Mouse (Mus musculus): ENCODE results near the gene Upk2. TPM values are rescaled to one million over a fixed set of nuclear protein-coding genes. Genes with fewer than 3 reads are reported as not detected.

The Upk2 gene
- polyA plus RNA-seq, 1 experiment from 2014 or later: 0.61 TPM

DNA sequence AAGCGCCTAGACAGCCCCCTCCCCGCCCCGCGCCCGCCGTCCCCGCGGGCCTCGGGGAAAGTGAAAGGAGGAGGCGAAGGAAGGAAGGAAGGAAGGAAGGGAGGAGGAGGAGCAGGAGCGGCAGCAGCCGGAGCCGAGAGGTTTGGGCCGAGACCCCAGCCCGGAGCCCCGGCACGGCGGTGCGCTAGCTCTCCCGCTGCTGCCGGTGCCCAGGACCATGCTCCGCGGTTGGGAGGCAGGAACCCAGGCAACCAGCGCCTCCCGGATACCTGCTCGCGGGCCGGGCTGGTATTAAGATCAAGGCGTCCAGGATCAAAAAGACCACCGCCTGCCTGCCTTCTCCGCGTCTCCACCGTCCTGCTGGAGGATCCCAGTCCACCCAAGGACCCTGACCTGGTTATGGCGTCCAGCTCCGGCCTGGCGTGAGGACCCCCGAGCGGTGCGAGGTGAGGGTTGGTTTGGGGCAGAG, 28.3 kb upstream of the Upk2 start:
- H3K27ac ChIP-seq (ENCODE audit: low read length): peak overlapping the region; percentile 94
- H3K4me3 ChIP-seq (ENCODE audit: low read length): peak overlapping the region; percentile 93
- H3K9me3 ChIP-seq (ENCODE audit: control insufficient read depth, low read length): no peaks in the 10 kb centered on the region
- H3K36me3 ChIP-seq (ENCODE audit: control insufficient read depth, insufficient read depth, low read length): no peaks in the 10 kb centered on the region
- peaks cover 53% of the 10 kb centered on the region for H3K4me1 ChIP-seq (ENCODE audit: control insufficient read depth, insufficient read depth, low read length)
- H3K27me3 ChIP-seq (replicated peaks; ENCODE audit: control insufficient read depth, insufficient read depth, low read length): no peaks in the 10 kb centered on the region
- under 1% methylated on average over 39 of the region's 39 CpGs for WGBS
- no peak for ATAC-seq
- H3K9ac ChIP-seq (ENCODE audit: low read depth, low read length): peak overlapping the region; percentile 95
- peak overlapping the region; percentile 74 for H3K4me2 ChIP-seq (ENCODE audit: low read depth, low read length)

- peak; percentile 37 for ATAC-seq
- peak within 1 kb of the TSS; percentile 95 for H3K9ac ChIP-seq (ENCODE audit: low read depth, low read length)
- peak within 1 kb of the TSS; percentile 74 for H3K4me2 ChIP-seq (ENCODE audit: low read depth, low read length)
- peak within 1 kb of the TSS; percentile 94 for H3K27ac ChIP-seq (ENCODE audit: low read length)
- peak within 1 kb of the TSS; percentile 93 for H3K4me3 ChIP-seq (ENCODE audit: low read length)
- H3K4me1 ChIP-seq (ENCODE audit: control insufficient read depth, insufficient read depth, low read length): peaks cover 52% of the 10 kb centered on the region
- no peaks in the 10 kb centered on the region for H3K36me3 ChIP-seq (ENCODE audit: control insufficient read depth, insufficient read depth, low read length)
- 0% methylated on average over 30 of the region's 31 CpGs for WGBS
- no peaks in the 10 kb centered on the region for H3K27me3 ChIP-seq (replicated peaks; ENCODE audit: control insufficient read depth, insufficient read depth, low read length)
- H3K9me3 ChIP-seq (ENCODE audit: control insufficient read depth, low read length): no peaks in the 10 kb centered on the region
Observed at GRCm38 (mm10) chr9:44482552-44482951, 27.8 kb upstream of the Upk2 start, which contains the start of gene Bcl9l. Gene Bcl9l, plus strand, starts transcription at chr9:44482825.

DNA sequence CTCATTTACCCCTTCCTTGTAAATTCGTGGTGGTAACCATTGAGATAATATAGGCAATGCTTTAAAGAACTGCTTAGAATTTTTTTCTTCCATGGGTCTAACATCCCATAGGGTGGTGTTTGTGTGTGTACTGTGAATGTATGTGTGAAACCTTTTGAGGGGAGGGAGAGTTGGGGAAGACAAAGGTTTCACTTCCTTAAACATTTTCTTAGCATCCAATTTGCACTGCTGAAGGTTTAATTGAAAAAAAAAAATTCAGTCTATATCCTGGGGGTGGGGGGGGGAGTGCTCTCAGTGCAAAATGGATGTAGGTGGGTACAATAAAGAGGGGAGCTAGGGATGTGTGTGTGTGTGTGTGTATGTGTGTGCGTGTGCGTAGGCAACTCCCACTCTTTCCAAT, 27.3 kb upstream of the Upk2 start:
- H3K9me3 ChIP-seq (ENCODE audit: control insufficient read depth, low read length): no peaks in the 10 kb centered on the region
- no peaks in the 10 kb centered on the region for H3K36me3 ChIP-seq (ENCODE audit: control insufficient read depth, insufficient read depth, low read length)
- 9% methylated on average over 3 of the region's 3 CpGs for WGBS
- H3K4me2 ChIP-seq (ENCODE audit: low read depth, low read length): peak overlapping the region; percentile 74
- no peak for ATAC-seq
- H3K27me3 ChIP-seq (replicated peaks; ENCODE audit: control insufficient read depth, insufficient read depth, low read length): no peaks in the 10 kb centered on the region
- peak overlapping the region; percentile 94 for H3K27ac ChIP-seq (ENCODE audit: low read length)
- peak overlapping the region; percentile 95 for H3K9ac ChIP-seq (ENCODE audit: low read depth, low read length)
- peak overlapping the region; percentile 93 for H3K4me3 ChIP-seq (ENCODE audit: low read length)
- peaks cover 52% of the 10 kb centered on the region for H3K4me1 ChIP-seq (ENCODE audit: control insufficient read depth, insufficient read depth, low read length)

- ATAC-seq: peak; percentile 47
- H3K4me3 ChIP-seq (ENCODE audit: low read length): peak overlapping the region; percentile 77
- no peaks in the 10 kb centered on the region for H3K9me3 ChIP-seq (ENCODE audit: control insufficient read depth, low read length)
- peak overlapping the region; percentile 83 for H3K4me2 ChIP-seq (ENCODE audit: low read depth, low read length)
- H3K9ac ChIP-seq (ENCODE audit: low read depth, low read length): peak overlapping the region; percentile 94
- H3K4me1 ChIP-seq (ENCODE audit: control insufficient read depth, insufficient read depth, low read length): peaks cover 29% of the 10 kb centered on the region
- no peaks in the 10 kb centered on the region for H3K27me3 ChIP-seq (replicated peaks; ENCODE audit: control insufficient read depth, insufficient read depth, low read length)
- WGBS: under 1% methylated on average over 26 of the region's 26 CpGs
- no peaks in the 10 kb centered on the region for H3K36me3 ChIP-seq (ENCODE audit: control insufficient read depth, insufficient read depth, low read length)
- H3K27ac ChIP-seq (ENCODE audit: low read length): peak overlapping the region; percentile 98
Observed at GRCm38 (mm10) chr9:44479628-44480428, 25.1 kb upstream of the Upk2 start.

- Histone ChIP-seq H3K27me3 (replicated peaks; ENCODE audit: control insufficient read depth, insufficient read depth, low read length) (no peaks in the 10 kb centered on the region), H3K4me1 (ENCODE audit: control insufficient read depth, insufficient read depth, low read length) (peaks cover 22% of the 10 kb centered on the region), H3K4me3 (ENCODE audit: low read length) (peak overlapping the region; percentile 77), H3K4me2 (ENCODE audit: low read depth, low read length) (peak overlapping the region; percentile 83), H3K27ac (ENCODE audit: low read length) (peak overlapping the region; percentile 98), H3K36me3 (ENCODE audit: control insufficient read depth, insufficient read depth, low read length) (no peaks in the 10 kb centered on the region), H3K9me3 (ENCODE audit: control insufficient read depth, low read length) (no peaks in the 10 kb centered on the region), H3K9ac (ENCODE audit: low read depth, low read length) (peak overlapping the region; percentile 94)
- under 1% methylated on average over 29 of the region's 29 CpGs for WGBS
- peak; percentile 50 for ATAC-seq
Observed at GRCm38 (mm10) chr9:44478959-44479605, 24.3 kb upstream of the Upk2 start.

DNA sequence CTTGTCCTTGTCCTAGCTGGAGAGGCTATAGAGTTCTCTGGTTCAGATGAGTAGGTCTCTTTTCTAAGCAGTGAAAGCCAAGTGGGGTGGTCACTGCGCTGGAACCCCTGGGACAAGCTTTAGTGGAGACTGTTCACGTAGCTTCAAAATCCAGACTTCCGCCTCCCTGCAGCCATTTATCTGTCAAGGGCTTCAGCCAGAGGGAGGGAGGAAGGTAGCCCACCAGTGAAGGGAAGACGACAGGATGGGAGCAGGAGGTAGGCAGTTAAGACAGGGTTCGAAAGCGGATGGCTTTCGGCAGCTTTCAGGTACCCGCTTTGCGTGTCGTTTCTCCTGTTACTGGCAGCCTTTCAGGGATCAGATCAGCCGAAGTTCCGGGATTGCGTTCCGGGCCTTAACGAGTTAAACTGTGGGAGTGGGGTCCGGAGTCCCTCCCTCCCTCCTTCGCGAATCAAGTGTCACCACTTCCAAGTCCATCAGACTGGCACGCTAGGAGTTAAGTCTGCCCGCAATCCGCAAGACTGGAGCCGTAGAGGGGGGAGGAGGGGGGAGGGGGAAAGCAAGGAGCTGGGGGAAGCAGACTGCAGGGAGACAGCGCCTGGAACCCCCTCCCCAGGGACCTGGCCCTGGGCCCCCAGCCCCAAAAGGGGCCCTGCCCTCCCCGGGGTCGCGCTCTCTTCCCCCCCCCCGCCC, 23.6 kb upstream of the Upk2 start:
- no peaks in the 10 kb centered on the region for H3K9me3 ChIP-seq (ENCODE audit: control insufficient read depth, low read length)
- peak overlapping the region; percentile 77 for H3K4me3 ChIP-seq (ENCODE audit: low read length)
- peak overlapping the region; percentile 83 for H3K4me2 ChIP-seq (ENCODE audit: low read depth, low read length)
- H3K36me3 ChIP-seq (ENCODE audit: control insufficient read depth, insufficient read depth, low read length): no peaks in the 10 kb centered on the region
- H3K27ac ChIP-seq (ENCODE audit: low read length): peak overlapping the region; percentile 98
- H3K4me1 ChIP-seq (ENCODE audit: control insufficient read depth, insufficient read depth, low read length): peaks cover 19% of the 10 kb centered on the region
- ATAC-seq: peak; percentile 53
- H3K27me3 ChIP-seq (replicated peaks; ENCODE audit: control insufficient read depth, insufficient read depth, low read length): no peaks in the 10 kb centered on the region
- WGBS: under 1% methylated on average over 24 of the region's 27 CpGs
- H3K9ac ChIP-seq (ENCODE audit: low read depth, low read length): peak overlapping the region; percentile 94

- H3K27me3 ChIP-seq (replicated peaks; ENCODE audit: control insufficient read depth, insufficient read depth, low read length): no peaks in the 10 kb centered on the region
Observed at GRCm38 (mm10) chr9:44477339-44478228, 22.8 kb upstream of the Upk2 start.

GRCm38 (mm10) chr9:44475936-44476335, 21.2 kb upstream of the Upk2 start:
- H3K9ac ChIP-seq (ENCODE audit: low read depth, low read length): no peak overlapping the region
- 95% methylated on average over 3 of the region's 3 CpGs for whole genome bisulfite sequencing
- H3K4me1 ChIP-seq (ENCODE audit: control insufficient read depth, insufficient read depth, low read length): peaks cover 15% of the 10 kb centered on the region
- no peaks in the 10 kb centered on the region for H3K9me3 ChIP-seq (ENCODE audit: control insufficient read depth, low read length)
- H3K27ac ChIP-seq (ENCODE audit: low read length): no peak overlapping the region
- H3K4me3 ChIP-seq (ENCODE audit: low read length): no peak overlapping the region
- ATAC-seq: no peak
- no peaks in the 10 kb centered on the region for H3K36me3 ChIP-seq (ENCODE audit: control insufficient read depth, insufficient read depth, low read length)
- H3K27me3 ChIP-seq (replicated peaks; ENCODE audit: control insufficient read depth, insufficient read depth, low read length): no peaks in the 10 kb centered on the region
- no peak overlapping the region for H3K4me2 ChIP-seq (ENCODE audit: low read depth, low read length)

More at GRCm38 (mm10) chr9:44477339-44478228, 22.8 kb upstream of the Upk2 start:
- Histone ChIP-seq H3K4me3 (ENCODE audit: low read length) (peak overlapping the region; percentile 77), H3K9ac (ENCODE audit: low read depth, low read length) (peak overlapping the region; percentile 94), H3K9me3 (ENCODE audit: control insufficient read depth, low read length) (no peaks in the 10 kb centered on the region), H3K27ac (ENCODE audit: low read length) (peak overlapping the region; percentile 98), H3K4me2 (ENCODE audit: low read depth, low read length) (peak overlapping the region; percentile 83), H3K4me1 (ENCODE audit: control insufficient read depth, insufficient read depth, low read length) (peaks cover 19% of the 10 kb centered on the region), H3K36me3 (ENCODE audit: control insufficient read depth, insufficient read depth, low read length) (no peaks in the 10 kb centered on the region)
- WGBS: 6% methylated on average over 24 of the region's 24 CpGs
- peak; percentile 37 for ATAC-seq

Measured in intestine, embryonic 16.5 days (tissue).